Mouse (Mus musculus) forebrain, embryonic 16.5 days (tissue): Measurements from ENCODE around the gene Acsf3. TPM values are rescaled to one million over a fixed set of nuclear protein-coding genes. Genes with fewer than 3 reads are reported as not detected.

ENCODE experiments used
- ATAC-seq: fragments of 200-750 bp; cut with Nextera tagmentation; 2 replicates; pipeline ENCODE4 v1.8.0; 2017; ENCODE audit warnings: mild to moderate bottlenecking, moderate library complexity
- H3K27ac ChIP-seq: fragments of 300-500 bp; sonication (generic); 2 replicates; pipeline ENCODE4 v1.5.1; 2014; ENCODE audit warnings: low read length, control low read depth
- H3K27me3 ChIP-seq: fragments of 300-500 bp; sonication (generic); replicated peaks from 2 replicates; pipeline ENCODE4 v1.6.1; 2014; ENCODE audit warnings: low read length; ENCODE audit not compliant: control insufficient read depth, insufficient read depth
- H3K36me3 ChIP-seq: fragments of 300-500 bp; sonication (generic); 2 replicates; pipeline ENCODE4 v1.6.1; 2014; ENCODE audit not compliant: control insufficient read depth, insufficient read depth
- H3K4me1 ChIP-seq: fragments of 300-500 bp; sonication (generic); replicated peaks from 2 replicates; pipeline ENCODE4 v1.6.1; 2014; ENCODE audit warnings: low read length; ENCODE audit not compliant: control insufficient read depth, insufficient read depth
- H3K4me2 ChIP-seq: fragments of 300-500 bp; sonication (generic); 2 replicates; pipeline ENCODE4 v1.6.1; 2014; ENCODE audit warnings: mild to moderate bottlenecking, low read length, control low read depth
- H3K4me3 ChIP-seq: fragments of 300-500 bp; sonication (generic); replicated peaks from 2 replicates; pipeline ENCODE4 v1.5.1; 2014; ENCODE audit warnings: mild to moderate bottlenecking, low read length, control low read depth
- H3K9ac ChIP-seq: fragments of 300-500 bp; sonication (generic); replicated peaks from 2 replicates; pipeline ENCODE4 v1.6.1; 2014; ENCODE audit warnings: low read depth, low read length, control low read depth
- H3K9me3 ChIP-seq: fragments of 300-500 bp; sonication (generic); 2 replicates; pipeline ENCODE4 v1.6.1; 2016; ENCODE audit warnings: low read length; ENCODE audit not compliant: control insufficient read depth
- whole genome bisulfite sequencing: fragments of 180-500 bp; shearing (Covaris S2); extraction: QIAGEN DNeasy Blood & Tissue Kit; methylation state at CpG from one replicate; pipeline ENCODE4 v1.1.7; 2014; 5-methylcytosine and 5-hydroxymethylcytosine counted together
- polyA plus RNA-seq: library from polyadenylated mRNA; unstranded; fragments of >200 nt; fragmentation: Nextera tagmentation; extraction: Ambion mirVana; gene quantifications from 2 replicates; pipeline ENCODE4 v1.2.1, GENCODE M21; 2015

Acsf3 gene
- polyA plus RNA-seq, 1 experiment from 2014 or later, result 15.9 TPM

- no peaks in the 10 kb centered on the region for H3K9me3 ChIP-seq
- no peaks in the 10 kb centered on the region for H3K36me3 ChIP-seq
- ATAC-seq, result no peak
- no peak overlapping the region for H3K4me3 ChIP-seq
- no peak overlapping the region for H3K9ac ChIP-seq
- H3K27ac ChIP-seq, result no peak overlapping the region
- H3K27me3 ChIP-seq, result no peaks in the 10 kb centered on the region
- H3K4me2 ChIP-seq, result no peak overlapping the region
- H3K4me1 ChIP-seq, result peaks cover 9% of the 10 kb centered on the region
Measured at GRCm38 (mm10) chr8:122758597-122758996, 16.7 kb upstream of the Acsf3 start.

GRCm38 (mm10) chr8:122760116-122760515 is 15.2 kb upstream of the Acsf3 start:
- Histone ChIP-seq H3K4me2 (no peak overlapping the region), H3K9ac (0 out of 2 replicates have a peak overlapping the region, but pooled peaks have one; percentile 13), H3K4me1 (peaks cover 9% of the 10 kb centered on the region), H3K27me3 (no peaks in the 10 kb centered on the region), H3K4me3 (no peak overlapping the region), H3K9me3 (no peaks in the 10 kb centered on the region), H3K36me3 (no peaks in the 10 kb centered on the region), H3K27ac (no peak overlapping the region)
- 80% methylated on average over 7 of the region's 7 CpGs for WGBS
- no peak for ATAC-seq

GRCm38 (mm10) chr8:122761109-122761508 is 14.2 kb upstream of the Acsf3 start:
- H3K36me3 ChIP-seq, result no peaks in the 10 kb centered on the region
- no peaks in the 10 kb centered on the region for H3K27me3 ChIP-seq
- ATAC-seq, result no peak
- peaks cover 9% of the 10 kb centered on the region for H3K4me1 ChIP-seq
- no peak overlapping the region for H3K4me3 ChIP-seq
- H3K9ac ChIP-seq, result no peak overlapping the region
- H3K9me3 ChIP-seq, result no peaks in the 10 kb centered on the region
- no peak overlapping the region for H3K4me2 ChIP-seq
- H3K27ac ChIP-seq, result no peak overlapping the region
- WGBS, result 78% methylated on average over 6 of the region's 6 CpGs

- Histone ChIP-seq H3K4me1 (peaks cover 9% of the 10 kb centered on the region), H3K4me2 (no peak overlapping the region), H3K27me3 (no peaks in the 10 kb centered on the region), H3K9me3 (no peaks in the 10 kb centered on the region), H3K9ac (no peak overlapping the region), H3K27ac (no peak overlapping the region), H3K36me3 (no peaks in the 10 kb centered on the region), H3K4me3 (no peak overlapping the region)
- ATAC-seq, result no peak
- 45% methylated on average over 12 of the region's 12 CpGs for WGBS
Measured at GRCm38 (mm10) chr8:122762731-122763266, 12.5 kb upstream of the Acsf3 start.

- H3K4me1 ChIP-seq, result peaks cover 9% of the 10 kb centered on the region
- no peaks in the 10 kb centered on the region for H3K27me3 ChIP-seq
- 89% methylated on average over 14 of the region's 14 CpGs for WGBS
- H3K9me3 ChIP-seq, result no peaks in the 10 kb centered on the region
- H3K27ac ChIP-seq, result no peak overlapping the region
- H3K4me3 ChIP-seq, result no peak overlapping the region
- ATAC-seq, result no peak
- H3K4me2 ChIP-seq, result no peak overlapping the region
- H3K9ac ChIP-seq, result no peak overlapping the region
- no peaks in the 10 kb centered on the region for H3K36me3 ChIP-seq
Measured at GRCm38 (mm10) chr8:122763267-122763738, 12.0 kb upstream of the Acsf3 start.

- peaks cover 19% of the 10 kb centered on the region for H3K4me1 ChIP-seq
- no peaks in the 10 kb centered on the region for H3K9me3 ChIP-seq
- no peaks in the 10 kb centered on the region for H3K27me3 ChIP-seq
- H3K27ac ChIP-seq, result no peak overlapping the region
- 86% methylated on average over 7 of the region's 7 CpGs for WGBS
- no peak overlapping the region for H3K9ac ChIP-seq
- no peak overlapping the region for H3K4me3 ChIP-seq
- no peaks in the 10 kb centered on the region for H3K36me3 ChIP-seq
- ATAC-seq, result no peak
- H3K4me2 ChIP-seq, result no peak overlapping the region
Measured at GRCm38 (mm10) chr8:122764790-122765474, 10.4 kb upstream of the Acsf3 start.

GRCm38 (mm10) chr8:122766189-122766588 is 9.1 kb upstream of the Acsf3 start:
- 66% methylated on average over 5 of the region's 5 CpGs for WGBS
- Histone ChIP-seq H3K27ac (no peak overlapping the region), H3K9me3 (no peaks in the 10 kb centered on the region), H3K9ac (no peak overlapping the region), H3K36me3 (no peaks in the 10 kb centered on the region), H3K27me3 (no peaks in the 10 kb centered on the region), H3K4me1 (peaks cover 16% of the 10 kb centered on the region), H3K4me3 (no peak overlapping the region), H3K4me2 (no peak overlapping the region)
- ATAC-seq, result no peak

- peaks cover 16% of the 10 kb centered on the region for H3K4me1 ChIP-seq
- no peak overlapping the region for H3K27ac ChIP-seq
- no peak overlapping the region for H3K9ac ChIP-seq
- 64% methylated on average over 8 of the region's 8 CpGs for WGBS
- no peaks in the 10 kb centered on the region for H3K36me3 ChIP-seq
- H3K27me3 ChIP-seq, result no peaks in the 10 kb centered on the region
- H3K4me3 ChIP-seq, result no peak overlapping the region
- no peak overlapping the region for H3K4me2 ChIP-seq
- ATAC-seq, result no peak
- H3K9me3 ChIP-seq, result no peaks in the 10 kb centered on the region
Measured at GRCm38 (mm10) chr8:122766647-122767200, 8.6 kb upstream of the Acsf3 start.

- Histone ChIP-seq H3K9me3 (no peaks in the 10 kb centered on the region), H3K4me3 (no peak overlapping the region), H3K4me1 (peaks cover 16% of the 10 kb centered on the region), H3K27me3 (no peaks in the 10 kb centered on the region), H3K27ac (no peak overlapping the region), H3K9ac (no peak overlapping the region), H3K4me2 (no peak overlapping the region), H3K36me3 (no peaks in the 10 kb centered on the region)
- ATAC-seq, result no peak
- WGBS, result 47% methylated on average over 9 of the region's 9 CpGs
Measured at GRCm38 (mm10) chr8:122767229-122767628, 8.1 kb upstream of the Acsf3 start.
